ENCODE assay signal across 8 mouse cellular contexts in genomic region chr1:154080505-154081380, GRCm38 (mm10).
DNase-seq lines count a peak whose midpoint lies in the region; ATAC-seq and TF ChIP-seq lines count a peak whose summit lies in the region.
"Had no signal": no experiment of that assay in that cellular context is flagged by ENCODE, and none has a peak within 500 bp of the region (broad histone marks: within the 10 kb centered on the region; RNA-seq: fewer than 3 reads in every experiment).

No protein-coding gene starts in this region.

- no peak overlapping the region for H3K27ac ChIP-seq in kidney, adult 2 months (ENCODE audit: insufficient read depth, low read depth, low read length)
- H3K27ac ChIP-seq in kidney, embryonic 16.5 days (ENCODE audit: low read length): no peak overlapping the region

- H3K4me2 ChIP-seq in kidney, embryonic 16.5 days (replicated peaks; ENCODE audit: low read depth, low read length): no peak overlapping the region

- no peak overlapping the region for H3K9ac ChIP-seq in kidney, embryonic 16.5 days (replicated peaks; ENCODE audit: low read length)

- WGBS in kidney, adult 2 months: 54% methylated on average over 10 of the region's 10 CpGs
- WGBS in kidney, embryonic 16.5 days: 42% methylated on average over 10 of the region's 10 CpGs

- H3K4me3 ChIP-seq in kidney, adult 2 months (ENCODE audit: insufficient read depth, low read depth, low read length): no peak overlapping the region
- no peak overlapping the region for H3K4me3 ChIP-seq in kidney, embryonic 16.5 days (ENCODE audit: low read length)

- H3K9me3 ChIP-seq in kidney, embryonic 16.5 days (ENCODE audit: low read length): no peaks in the 10 kb centered on the region

- no peaks in the 10 kb centered on the region for H3K27me3 ChIP-seq in kidney, adult 2 months (replicated peaks; ENCODE audit: control insufficient read depth, insufficient read depth, low read length)
- H3K27me3 ChIP-seq in kidney, embryonic 16.5 days (ENCODE audit: insufficient read depth, low read length): no peaks in the 10 kb centered on the region

- ATAC-seq in kidney, embryonic 16.5 days (ENCODE audit: low FRiP score, low TSS enrichment): peak; percentile 46; the same call in 1 of the 2 replicates
- peak; percentile 32 for ATAC-seq in megakaryocyte progenitor cell, adult 5-6 weeks (replicated peaks; ENCODE audit: poor library complexity)
- no peak for ATAC-seq in cerebellum, adult (ENCODE audit: insufficient number of reproducible peaks, low FRiP score, low TSS enrichment)

- H3K4me1 ChIP-seq in kidney, adult 2 months (ENCODE audit: control insufficient read depth, insufficient read depth, low read length): peaks cover 2% of the 10 kb centered on the region; the same call in 1 of the 2 replicates
- H3K4me1 ChIP-seq in kidney, embryonic 16.5 days (ENCODE audit: insufficient read depth, low read length): no peaks in the 10 kb centered on the region

- TF ChIP-seq CTCF in kidney, adult 2 months (conservative IDR thresholded peaks at IDR 0.05; ENCODE audit: insufficient read depth, insufficient read length, low read depth, low read length): no peak

- DNase-seq in kidney, adult 2 months: peak; percentile 25
- DNase-seq in kidney, adult 18-20 months: no peak
- peak; percentile 100 for DNase-seq in R1 (ENCODE audit: low read depth, low spot score)
- no peak for DNase-seq in cerebellum, postnatal 4 days (ENCODE audit: low spot score in 2 of 2)
- DNase-seq: cerebellum, adult 2 months had no signal

- no peaks in the 10 kb centered on the region for H3K36me3 ChIP-seq in kidney, adult 2 months (ENCODE audit: control insufficient read depth, insufficient read depth, low read length)
- H3K36me3 ChIP-seq in kidney, embryonic 16.5 days (ENCODE audit: insufficient read depth, low read length): no peaks in the 10 kb centered on the region

- TF ChIP-seq POLR2A in kidney, adult 2 months (IDR thresholded peaks at IDR 0.05; ENCODE audit: low read depth, low read length): no peak

Comparison
In these comparisons a context has a peak if more than half of its experiments do, and no peak if none do; other contexts are left out.
1. DNase-seq: peak in kidney, adult 2 months (single experiment) and R1 (single experiment); none in kidney, adult 18-20 months (single experiment) and cerebellum, postnatal 4 days (0 of 2).